Mouse (Mus musculus) T-cell, adult 2 months (primary cell): ENCODE data around the gene Pdlim1.
"Not testable (repeated sequence)": the region's sequence is repeated elsewhere in the genome, so short reads cannot be mapped to it uniquely, and the experiment has no call there.

Source experiments
- DNase-seq: peaks from one replicate; pipeline ENCODE4 v3.0.0; 2022; ENCODE audit warnings: low spot score

The Pdlim1 gene

DNA sequence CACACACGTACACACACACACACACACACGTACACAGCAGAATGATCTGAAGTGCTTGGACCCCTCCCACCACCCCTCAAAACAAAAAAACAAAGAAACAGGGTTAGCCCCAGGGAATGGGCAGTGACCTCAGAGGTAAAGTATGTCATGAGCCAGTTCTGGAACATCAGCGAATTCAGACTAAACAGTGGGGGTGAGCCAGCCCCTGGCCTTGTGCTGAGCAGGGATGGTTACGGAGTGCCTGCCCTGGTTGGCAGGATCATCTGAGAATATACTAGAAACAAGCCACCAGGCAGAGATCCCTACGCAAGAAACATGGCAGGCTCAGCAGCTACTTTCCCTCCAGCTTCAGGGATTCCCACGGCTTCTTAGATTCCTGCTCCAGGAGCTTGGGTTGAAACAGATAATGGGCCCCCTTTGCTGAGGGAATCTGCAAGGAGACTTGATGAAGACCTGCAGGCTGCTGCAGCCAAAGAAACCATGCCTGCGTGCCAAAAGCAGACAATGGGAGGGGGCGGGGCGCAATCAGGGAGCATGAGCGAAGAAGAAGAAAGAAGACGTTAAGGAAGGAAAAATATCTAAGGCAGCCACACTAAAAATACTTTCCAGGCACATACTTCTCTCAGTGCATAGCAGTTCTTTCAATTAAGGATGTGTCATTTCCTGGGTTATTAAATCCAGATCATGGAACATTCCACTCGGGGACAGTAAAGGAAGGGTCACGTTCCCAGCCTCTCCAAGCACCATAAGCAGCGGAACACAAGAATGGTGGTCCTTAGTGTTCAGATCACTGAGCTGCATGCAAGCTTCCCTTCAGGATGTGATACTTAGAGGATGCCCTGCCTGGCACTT lies 30.6 kb downstream of the Pdlim1 start:
- no peak for DNase-seq

DNA sequence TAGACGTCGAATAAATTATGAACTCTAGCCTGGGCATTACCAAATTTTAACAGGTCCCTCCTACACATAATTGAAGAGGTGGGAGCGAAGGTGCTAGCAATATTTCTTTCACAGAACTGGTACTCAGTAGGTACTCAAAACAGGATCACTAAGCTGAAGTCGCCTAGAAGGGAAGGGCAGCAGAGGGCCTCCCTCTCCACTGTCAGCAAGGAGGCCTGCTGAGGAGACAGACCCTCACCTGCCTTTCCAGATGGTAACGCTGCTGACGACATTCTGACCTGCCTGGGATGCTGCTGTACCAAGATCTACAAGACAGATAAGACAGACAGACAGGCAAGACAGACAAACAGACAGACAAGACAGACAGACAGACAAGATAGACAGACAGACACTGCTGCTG lies 31.3 kb downstream of the Pdlim1 start:
- no peak for DNase-seq

DNA sequence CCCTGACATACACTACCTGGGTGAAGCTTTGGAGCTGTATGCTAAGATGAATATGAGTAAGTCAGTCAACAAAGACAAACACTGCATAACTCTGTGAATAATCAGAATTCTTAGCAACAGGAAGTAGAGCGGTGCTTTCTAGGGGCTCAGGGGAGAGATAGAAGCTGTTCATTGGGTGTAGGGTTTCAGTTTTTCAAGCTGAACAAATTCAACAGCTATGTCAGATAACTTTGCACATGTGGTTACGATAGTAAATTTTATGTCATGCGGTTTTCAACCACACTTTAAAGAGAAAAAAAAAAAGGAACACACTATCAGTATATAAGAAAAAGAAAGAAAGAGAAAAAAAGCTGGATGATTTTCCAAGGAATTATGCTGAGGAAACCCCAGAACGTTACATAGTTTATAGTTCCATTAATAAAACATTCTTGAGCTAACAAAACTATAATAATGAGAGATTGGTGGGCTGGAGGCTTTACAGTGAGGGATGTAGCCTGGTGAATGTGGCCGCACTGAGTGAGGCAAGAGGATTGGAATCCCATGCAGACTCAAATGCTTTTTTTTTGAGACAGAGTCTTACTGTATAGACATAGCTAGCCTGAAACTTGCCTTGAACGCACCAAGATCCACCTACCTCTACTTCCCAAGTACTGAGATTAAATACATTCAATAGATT lies 33.3 kb downstream of the Pdlim1 start:
- DNase-seq: no peak

DNA sequence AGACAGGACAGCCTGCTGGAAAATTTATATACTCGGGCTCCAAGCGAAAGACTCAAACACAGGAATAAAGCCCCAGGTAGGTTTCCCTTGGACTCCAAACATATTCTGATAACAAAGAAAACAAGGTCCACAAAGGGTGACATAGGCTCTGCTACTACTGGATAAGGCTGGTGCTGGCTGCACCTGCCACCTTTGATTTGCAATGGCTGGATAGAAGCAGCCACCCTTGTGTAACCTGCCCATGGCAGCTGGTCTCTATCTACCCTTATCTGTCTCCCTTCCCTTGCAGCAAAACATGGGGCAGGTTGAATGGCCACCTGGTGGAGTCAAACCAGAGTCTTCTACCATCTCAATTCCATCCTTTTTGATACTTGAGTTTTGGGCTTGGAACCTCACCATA lies 39.1 kb downstream of the Pdlim1 start:
- no peak for DNase-seq

DNA sequence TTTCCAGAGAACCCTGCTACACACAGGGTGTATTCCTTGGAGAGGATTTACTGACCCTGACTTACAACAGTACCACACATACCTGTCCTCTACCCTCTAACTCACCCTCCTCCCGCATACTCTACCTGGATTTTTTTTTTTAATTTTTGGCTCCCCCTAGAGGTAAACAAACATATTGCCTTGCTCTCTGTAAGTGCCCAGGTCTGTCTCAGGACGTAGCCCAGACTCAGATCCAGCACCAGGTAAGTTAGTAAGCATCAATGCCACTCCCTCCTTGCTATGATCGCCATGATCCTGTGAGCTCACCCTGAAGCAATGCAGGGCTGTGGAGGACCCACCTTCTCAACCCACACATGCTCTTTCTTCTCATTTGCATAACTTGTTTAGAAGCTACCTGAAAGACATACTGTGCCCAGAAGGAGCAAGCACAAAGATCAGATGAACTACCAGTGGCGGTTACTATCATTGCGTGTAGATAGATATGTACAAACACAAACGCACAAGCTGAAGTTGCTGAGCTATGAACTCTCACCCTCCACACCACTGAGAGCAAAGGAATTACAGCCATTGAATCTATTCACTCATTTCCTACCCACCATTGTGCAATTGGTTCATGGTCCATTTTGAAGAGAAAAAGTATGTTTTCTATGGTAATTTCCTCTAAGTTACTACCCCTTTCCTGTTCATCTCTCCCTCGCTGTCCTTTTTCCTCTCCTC lies 39.7 kb downstream of the Pdlim1 start:
- DNase-seq: no peak

DNA sequence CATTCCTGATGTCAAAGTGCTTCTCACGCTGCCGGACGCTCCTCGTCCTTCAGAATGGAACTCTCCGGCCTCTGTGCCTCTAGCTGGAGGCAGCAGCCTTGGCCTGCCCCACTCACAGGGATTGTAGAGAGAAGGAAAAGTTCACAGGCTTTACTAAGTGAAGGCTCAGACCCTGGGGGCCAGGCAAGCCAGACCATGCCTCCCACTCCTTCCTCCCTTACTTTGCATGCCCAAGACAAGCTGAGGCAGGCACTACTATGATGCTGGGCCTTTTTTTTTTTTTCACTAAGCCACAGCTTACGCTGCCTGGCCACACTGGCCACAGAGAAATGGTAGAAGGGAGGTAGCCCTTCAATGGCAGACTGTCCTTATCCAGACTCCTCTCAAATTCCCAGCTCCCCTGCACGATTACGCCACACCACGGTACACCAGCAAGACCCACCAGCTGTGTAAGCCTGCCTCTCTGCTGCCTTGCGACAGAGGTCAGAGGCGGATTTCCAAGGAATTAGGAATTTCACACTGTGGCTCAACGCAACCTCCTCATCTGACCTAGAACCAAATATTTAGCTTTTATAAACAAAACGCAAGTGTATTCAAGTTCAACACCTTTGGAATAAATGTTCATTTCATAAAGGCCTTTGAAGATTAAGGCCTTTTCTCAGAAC lies 40.4 kb downstream of the Pdlim1 start:
- no peak for DNase-seq

DNA sequence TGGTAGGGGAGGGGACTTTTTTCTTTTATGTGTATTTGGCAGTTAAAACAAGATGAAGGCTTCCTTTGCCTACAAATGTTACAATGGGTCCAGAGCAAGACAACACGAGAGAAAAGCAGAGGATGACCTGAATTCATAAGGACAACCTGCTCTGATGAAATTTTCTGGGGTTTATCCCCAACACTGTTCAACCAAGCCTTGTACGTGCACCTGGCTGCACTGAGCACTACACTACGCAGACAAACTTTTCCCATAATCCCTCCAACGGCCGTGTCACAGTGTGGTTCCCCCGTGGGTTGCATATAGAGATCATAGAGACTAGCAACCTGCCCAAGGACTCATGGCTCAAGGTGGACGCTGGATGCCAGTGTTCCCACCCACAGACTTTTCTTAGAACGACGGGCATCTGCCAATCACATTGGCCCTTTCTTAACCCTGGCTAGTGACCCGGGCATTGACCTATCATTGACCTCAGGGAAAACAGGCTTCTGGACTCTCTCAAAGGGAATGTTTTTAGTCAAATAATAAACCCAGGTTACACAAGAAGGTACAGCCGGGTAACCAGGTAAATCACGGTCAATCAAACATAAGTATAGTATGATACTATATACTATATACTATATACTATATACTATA lies 45.0 kb downstream of the Pdlim1 start:
- no peak for DNase-seq

DNA sequence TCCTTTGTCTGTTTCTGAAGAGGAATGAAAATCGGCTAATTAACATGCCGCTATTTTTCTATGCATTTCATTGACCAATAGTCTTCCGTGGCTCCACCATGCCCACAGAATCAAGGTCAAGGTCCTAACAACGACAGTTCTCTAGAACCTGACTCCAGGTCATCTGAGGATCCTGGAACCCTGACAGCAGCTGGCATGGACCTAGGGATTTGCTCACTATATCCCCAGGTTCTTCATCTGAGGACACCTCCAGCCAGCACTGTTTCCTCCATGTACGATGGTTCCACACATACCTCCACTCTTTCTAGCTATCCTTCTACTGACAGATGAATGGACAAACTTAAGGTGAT lies 45.9 kb downstream of the Pdlim1 start:
- no peak for DNase-seq

DNA sequence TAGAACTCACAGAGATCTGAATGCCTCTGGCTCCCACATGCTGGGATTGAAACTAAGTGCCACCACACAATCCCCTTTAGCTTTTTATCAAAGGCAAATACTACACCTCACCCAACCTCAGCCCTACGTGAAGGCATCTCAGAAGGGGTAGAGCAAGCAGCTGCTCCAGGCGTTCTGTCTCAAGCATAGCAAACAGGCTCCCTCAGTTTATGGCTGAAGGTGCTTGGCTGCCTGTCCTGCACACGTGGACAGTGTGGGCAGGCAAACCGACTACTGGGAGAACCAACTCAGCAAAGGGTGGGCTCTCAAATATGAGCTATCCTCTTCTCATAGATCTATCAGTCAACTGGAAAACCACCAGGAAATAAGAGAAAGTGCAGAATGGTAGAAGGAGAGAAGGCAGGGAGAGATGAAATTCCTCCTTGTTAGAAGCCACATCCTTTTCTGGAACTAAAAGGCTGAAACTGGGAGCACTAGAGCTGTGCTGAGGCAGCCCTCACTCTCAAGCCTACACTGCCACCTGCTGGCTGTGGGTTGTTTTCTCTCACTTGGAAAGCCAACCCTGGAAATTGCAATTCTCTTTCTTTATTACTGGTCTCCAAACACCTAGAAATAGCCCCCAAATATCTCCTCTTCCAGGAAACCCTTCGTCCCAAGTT lies 46.4 kb downstream of the Pdlim1 start:
- DNase-seq: peak; percentile 12

DNA sequence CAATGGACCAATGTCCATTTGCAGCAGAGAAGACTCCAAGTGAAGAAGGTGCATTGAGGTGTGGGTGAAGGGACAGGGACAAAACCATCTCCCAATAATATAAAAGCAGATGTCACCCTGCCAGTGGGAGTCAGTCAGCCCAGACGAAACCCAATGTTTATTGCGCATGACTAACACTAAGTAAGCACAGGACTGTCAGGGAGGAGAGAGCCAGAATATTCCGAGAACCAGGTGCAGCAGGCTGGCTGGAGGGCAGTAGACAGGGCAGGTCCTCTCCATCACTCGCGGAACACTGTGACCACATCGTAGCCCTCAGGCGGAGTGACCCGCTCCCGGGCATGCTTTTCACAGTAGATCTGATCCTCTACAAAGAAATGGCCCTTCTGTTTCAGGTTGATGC lies 49.3 kb downstream of the Pdlim1 start:
- not testable (repeated sequence) for DNase-seq

DNA sequence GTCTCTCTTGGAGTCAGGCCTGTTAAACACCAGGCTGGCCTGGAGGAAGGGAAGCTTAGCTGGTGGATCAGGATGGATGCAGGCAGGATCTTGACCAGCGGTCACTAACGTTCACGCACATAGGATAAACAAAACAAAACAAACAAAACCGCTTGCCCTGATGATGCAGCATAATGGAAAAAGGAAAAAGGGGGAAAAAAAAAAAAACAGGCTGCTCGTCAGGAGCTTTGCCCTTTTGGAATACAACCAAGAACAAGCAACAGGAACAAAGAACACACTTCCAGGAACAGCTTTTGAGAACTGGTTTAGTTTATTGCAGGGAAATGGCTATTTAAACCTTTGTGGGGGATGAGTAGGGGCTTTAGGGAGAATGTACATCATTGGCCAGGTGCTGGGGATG lies 50.8 kb downstream of the Pdlim1 start:
- DNase-seq: no peak

DNA sequence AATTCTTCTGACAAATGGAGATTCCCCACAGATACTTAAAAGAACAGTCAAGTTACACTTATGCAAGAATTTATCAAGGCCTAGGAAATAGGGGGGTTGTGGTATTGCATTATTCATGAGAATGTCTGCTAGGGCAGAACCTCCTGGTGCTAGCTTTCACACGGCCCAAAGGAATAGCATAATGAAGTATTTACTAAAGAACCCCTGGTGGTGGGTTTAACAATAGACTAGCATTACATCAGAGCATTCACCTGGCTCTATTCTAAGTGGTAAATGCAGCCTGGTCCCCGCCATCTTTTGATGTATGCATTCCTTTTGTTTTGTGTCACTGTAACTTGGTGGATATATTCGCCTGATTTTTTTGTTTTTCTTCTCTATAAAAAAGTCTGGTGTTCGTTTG lies 68.7 kb downstream of the Pdlim1 start:
- not testable (repeated sequence) for DNase-seq

DNA sequence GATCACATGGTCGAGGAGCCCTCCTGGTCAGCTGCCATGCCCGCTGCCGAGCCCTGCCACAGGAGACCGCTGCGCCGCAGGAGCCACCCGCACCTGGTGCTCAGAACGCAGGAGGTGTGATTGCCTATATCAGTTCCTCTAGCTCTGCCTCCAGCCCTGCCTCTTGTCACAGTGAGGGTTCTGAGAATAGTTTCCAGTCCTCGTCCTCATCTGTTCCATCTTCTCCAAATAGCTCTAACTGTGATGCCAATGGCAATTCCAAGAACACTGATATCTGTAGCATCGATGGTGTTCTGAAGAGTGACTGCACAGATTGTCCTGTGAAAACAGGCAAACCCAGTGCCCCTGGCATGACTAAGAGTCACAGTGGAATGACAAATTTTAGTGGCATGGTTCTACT lies 81.0 kb downstream of the Pdlim1 start:
- DNase-seq: no peak

DNA sequence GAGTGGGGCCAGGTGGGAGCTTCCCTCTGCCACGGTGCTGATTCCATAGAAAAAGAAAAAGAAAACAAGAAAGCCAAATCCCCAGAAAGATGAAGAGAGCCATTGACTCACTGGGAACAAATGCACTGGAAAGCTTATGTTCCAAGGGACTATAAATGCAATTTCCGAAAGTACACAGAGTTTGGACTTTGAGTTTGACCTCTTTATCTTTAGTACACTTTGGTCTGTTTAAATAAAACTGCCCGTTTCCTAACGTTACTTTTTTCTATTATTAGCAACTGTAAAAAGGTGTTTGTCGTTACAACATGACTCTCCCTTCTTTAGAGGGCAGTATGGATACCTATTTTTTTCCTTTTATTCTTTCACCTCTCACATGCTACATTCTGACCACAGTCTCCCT lies 84.5 kb downstream of the Pdlim1 start, which contains the start of gene Cyp2c70:
TSS of gene Cyp2c70 (minus strand) at position 174 of the 400 bp plus-strand sequence.
- no peak for DNase-seq

DNA sequence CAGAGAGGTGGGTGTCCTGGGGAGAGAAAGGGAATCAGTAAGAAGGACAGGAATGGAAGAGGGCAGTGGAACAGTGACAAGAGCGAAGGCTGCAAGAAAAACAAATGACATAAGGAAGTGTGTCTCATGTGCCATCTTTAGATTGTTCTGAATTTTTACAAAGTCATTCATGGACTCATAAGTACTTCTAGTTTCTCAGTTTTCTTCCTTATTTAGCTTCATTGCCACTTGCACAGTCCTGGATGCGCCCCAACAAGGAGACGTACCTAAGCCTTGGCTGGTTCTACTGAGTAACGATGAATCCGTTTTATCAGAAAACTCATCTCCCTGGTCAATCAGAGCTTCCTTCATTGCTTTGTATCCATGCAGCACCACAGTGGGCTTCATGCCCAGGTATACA lies 88.0 kb downstream of the Pdlim1 start:
- DNase-seq: no peak

DNA sequence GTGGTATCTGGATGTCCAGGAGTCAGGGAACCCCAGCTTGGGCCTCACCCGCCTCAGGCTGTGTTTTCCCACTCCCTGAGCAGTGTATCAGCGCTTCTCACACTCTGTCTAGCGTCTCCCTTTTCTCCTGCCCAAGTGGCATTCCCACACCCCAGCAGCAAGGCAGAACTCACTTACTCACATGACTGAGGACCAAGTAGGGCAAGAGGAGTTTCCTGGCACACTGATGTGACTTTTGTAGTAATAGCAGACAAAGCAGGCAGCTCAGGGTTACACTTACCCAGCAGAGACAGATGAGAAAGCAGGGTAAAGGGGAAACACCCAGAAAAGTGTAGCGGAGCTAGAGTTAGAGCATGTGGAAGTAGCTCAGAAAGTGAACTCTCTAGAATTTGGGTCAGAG lies 93.3 kb downstream of the Pdlim1 start:
- no peak for DNase-seq
